Mouse (Mus musculus): ENCODE measurements around the gene Rhob.

DNA sequence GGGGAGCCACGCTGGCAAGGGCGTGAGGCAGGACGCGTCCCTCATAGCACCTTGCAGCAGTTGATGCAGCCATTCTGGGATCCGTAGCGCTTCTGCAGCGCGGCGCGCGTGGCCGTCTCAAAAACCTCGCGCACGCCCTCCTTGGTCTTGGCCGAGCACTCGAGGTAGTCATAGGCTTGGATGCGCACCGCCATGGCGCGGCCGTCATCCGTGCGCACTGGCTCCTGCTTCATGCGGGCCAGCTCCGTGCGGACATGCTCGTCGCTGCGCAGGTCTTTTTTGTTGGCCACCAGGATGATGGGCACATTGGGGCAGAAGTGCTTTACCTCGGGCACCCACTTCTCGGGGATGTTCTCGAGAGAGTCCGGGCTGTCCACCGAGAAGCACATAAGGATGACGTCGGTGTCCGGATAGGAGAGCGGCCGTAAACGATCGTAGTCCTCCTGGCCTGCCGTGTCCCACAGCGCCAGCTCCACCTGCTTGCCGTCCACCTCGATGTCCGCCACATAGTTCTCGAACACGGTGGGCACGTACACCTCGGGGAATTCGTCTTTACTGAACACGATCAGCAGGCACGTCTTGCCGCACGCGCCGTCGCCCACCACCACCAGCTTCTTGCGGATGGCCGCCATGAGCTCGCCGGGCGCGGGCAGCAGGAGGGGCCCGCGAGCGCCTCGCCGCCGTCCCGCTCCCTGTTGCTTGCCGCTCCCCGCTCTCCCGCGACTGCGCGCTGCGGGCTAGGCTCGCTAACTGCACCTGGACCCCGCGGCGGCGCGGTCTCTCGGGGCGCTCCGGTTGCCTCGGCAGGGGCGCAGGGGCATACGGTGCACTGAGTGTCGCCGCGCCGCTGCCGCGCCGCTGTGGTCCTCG is 573 bp downstream of the Rhob start:
- TF ChIP-seq CTCF (IDR thresholded peaks at IDR 0.05; ENCODE audit: control insufficient read depth, insufficient read depth, insufficient read length) = no peak
- TF ChIP-seq USF1 (IDR thresholded peaks at IDR 0.05; ENCODE audit: low read depth) = no peak
- no peak for TF ChIP-seq CEBPB (IDR thresholded peaks at IDR 0.05; ENCODE audit: low read depth)
- no peak for TF ChIP-seq MAX (IDR thresholded peaks at IDR 0.05)
- no peak for TF ChIP-seq MYOG (IDR thresholded peaks at IDR 0.05; ENCODE audit: control insufficient read depth, extremely low read depth, insufficient read length)
